Mouse (Mus musculus) ES-Bruce4 (cell line): ENCODE measurements around the gene Cltb. TPM values are rescaled to one million over a fixed set of nuclear protein-coding genes. Genes with fewer than 3 reads are reported as not detected.

Experiments
- H3K27ac ChIP-seq: 2 replicates; pipeline ENCODE4 v1.5.1; 2012; ENCODE audit warnings: low read length, inconsistent platforms; ENCODE audit not compliant: insufficient read depth
- H3K27me3 ChIP-seq: 2 replicates; pipeline ENCODE4 v1.6.1; 2012; ENCODE audit warnings: mild to moderate bottlenecking, low read length, inconsistent platforms; ENCODE audit not compliant: control insufficient read depth, poor library complexity, insufficient read depth, severe bottlenecking
- H3K36me3 ChIP-seq: 2 replicates; pipeline ENCODE4 v1.6.1; 2012; ENCODE audit warnings: inconsistent platforms, mild to moderate bottlenecking, low read length, moderate library complexity; ENCODE audit not compliant: control insufficient read depth, poor library complexity, insufficient read depth, severe bottlenecking
- H3K4me1 ChIP-seq: one replicate; pipeline ENCODE4 v1.8.1; 2011; ENCODE audit warnings: low read length; ENCODE audit not compliant: control insufficient read depth, insufficient read depth
- H3K4me3 ChIP-seq: 2 replicates; pipeline ENCODE4 v1.5.1; 2011; ENCODE audit warnings: low read depth, mild to moderate bottlenecking, low read length
- H3K9ac ChIP-seq: 2 replicates; pipeline ENCODE4 v1.6.1; 2012; ENCODE audit warnings: low read depth, mild to moderate bottlenecking, inconsistent platforms; ENCODE audit not compliant: poor library complexity, severe bottlenecking
- H3K9me3 ChIP-seq: replicated peaks from 2 replicates; pipeline ENCODE4 v1.6.1; 2012; ENCODE audit warnings: mild to moderate bottlenecking, low read length, inconsistent platforms; ENCODE audit not compliant: control insufficient read depth, poor library complexity, insufficient read depth, severe bottlenecking
- CTCF ChIP-seq: IDR thresholded peaks from one replicate; pipeline ENCODE4 v1.8.1; 2011; ENCODE audit warnings: low read depth, low read length
- EP300 ChIP-seq: IDR thresholded peaks from 2 replicates; pipeline ENCODE4 v1.6.1; 2011; ENCODE audit warnings: low read depth, low read length; ENCODE audit not compliant: insufficient read depth
- POLR2A ChIP-seq: IDR thresholded peaks from one replicate; pipeline ENCODE4 v1.8.1; 2011; ENCODE audit warnings: low read length; ENCODE audit not compliant: insufficient read depth
- polyA plus RNA-seq: library from polyadenylated mRNA; stranded (reverse); fragments of >200 nt; gene quantifications from 2 replicates; pipeline ENCODE4 v1.2.4, GENCODE M21; 2011; ENCODE audit warnings: low read depth; ENCODE audit not compliant: missing spikeins, insufficient read depth, insufficient read length

The Cltb gene
- polyA plus RNA-seq, 1 experiment = 27.5 TPM

DNA sequence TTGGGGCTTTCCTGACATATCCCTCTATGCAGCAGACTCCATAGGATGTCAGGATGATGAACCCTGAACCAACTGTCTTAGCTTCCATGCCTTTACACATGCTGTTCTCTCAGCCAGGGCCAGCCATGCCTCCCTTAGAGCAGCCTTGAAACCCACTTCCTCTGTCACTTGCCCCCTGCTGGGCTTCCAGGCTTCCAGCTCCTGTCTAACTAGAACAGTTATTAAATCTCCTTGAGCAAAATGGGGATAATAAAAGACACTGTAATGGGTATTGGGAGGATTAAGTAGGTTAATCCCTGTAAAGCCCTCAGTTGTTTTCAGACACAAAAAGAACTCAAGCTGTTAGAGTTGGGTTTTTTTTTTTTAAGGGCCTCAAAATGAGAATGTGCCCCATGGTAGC, 7.6 kb downstream of the Cltb start:
- Histone ChIP-seq H3K27me3 (no peaks in the 10 kb centered on the region), H3K4me1 (peaks cover 10% of the 10 kb centered on the region), H3K27ac (no peak overlapping the region), H3K4me3 (no peak overlapping the region), H3K36me3 (no peaks in the 10 kb centered on the region), H3K9me3 (no peaks in the 10 kb centered on the region), H3K9ac (no peak overlapping the region)
- TF ChIP-seq POLR2A (no peak), EP300 (no peak)

DNA sequence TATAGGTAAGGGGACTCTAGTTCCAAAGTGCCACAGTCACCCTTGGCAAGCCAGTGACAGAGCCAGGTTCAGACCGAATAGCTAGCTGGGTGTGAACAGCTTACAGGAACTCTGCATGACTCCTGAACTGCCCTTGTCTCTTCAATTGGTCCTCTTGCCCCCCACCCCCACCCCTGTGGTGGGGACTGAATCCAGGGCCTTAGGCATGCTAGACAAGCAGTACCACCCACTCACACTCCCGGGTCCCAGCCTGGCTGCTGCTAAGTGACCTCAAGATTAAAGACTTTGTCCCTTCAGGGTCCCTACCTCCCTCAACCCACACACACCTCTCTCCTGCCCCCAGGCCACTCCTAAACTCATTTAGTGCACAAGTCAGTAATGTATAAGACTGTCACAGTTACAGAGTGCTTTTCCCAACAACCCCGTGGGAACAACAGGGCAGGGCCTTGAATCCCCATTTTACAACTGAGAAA, 8.5 kb downstream of the Cltb start:
- Histone ChIP-seq H3K27me3 (no peaks in the 10 kb centered on the region), H3K4me3 (no peak overlapping the region), H3K9ac (no peak overlapping the region), H3K9me3 (no peaks in the 10 kb centered on the region), H3K36me3 (no peaks in the 10 kb centered on the region), H3K4me1 (peaks cover 10% of the 10 kb centered on the region), H3K27ac (peak overlapping the region; percentile 47)
- no peak for TF ChIP-seq CTCF
- 0 out of 2 replicates have a peak, but pooled peaks have one; percentile 58 for TF ChIP-seq EP300

DNA sequence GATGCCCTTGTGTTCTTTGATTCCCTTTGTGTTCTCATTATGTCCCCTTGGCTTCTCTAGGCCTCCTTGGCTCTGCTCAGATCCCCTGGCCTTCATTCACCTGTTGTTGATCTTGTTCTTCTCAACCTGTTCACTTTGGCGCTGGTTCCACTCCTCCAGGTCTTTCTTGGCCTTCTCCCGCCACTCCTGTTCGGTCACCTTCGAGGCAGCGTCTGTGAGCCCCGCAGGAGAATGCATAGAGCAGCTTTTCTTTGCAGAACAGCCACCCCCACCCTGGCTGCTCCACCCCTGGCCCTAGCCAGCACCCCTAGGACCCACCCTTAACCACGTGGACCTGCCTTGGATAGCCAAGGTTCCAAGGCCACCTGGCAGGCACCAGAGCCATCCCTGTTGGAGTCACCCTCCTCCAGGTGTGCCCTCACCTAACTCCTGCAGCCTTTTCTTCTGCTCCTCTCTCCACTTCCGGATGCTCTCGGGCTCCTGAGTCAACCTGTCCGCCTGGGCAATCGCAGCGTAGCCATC, 12.5 kb downstream of the Cltb start:
- TF ChIP-seq CTCF (no peak), EP300 (no peak), POLR2A (no peak)
- H3K27ac ChIP-seq = no peak overlapping the region
- peaks cover 3% of the 10 kb centered on the region for H3K4me1 ChIP-seq
- no peak overlapping the region for H3K4me3 ChIP-seq
- H3K27me3 ChIP-seq = no peaks in the 10 kb centered on the region
- H3K9ac ChIP-seq = no peak overlapping the region
- no peaks in the 10 kb centered on the region for H3K9me3 ChIP-seq
- no peaks in the 10 kb centered on the region for H3K36me3 ChIP-seq

DNA sequence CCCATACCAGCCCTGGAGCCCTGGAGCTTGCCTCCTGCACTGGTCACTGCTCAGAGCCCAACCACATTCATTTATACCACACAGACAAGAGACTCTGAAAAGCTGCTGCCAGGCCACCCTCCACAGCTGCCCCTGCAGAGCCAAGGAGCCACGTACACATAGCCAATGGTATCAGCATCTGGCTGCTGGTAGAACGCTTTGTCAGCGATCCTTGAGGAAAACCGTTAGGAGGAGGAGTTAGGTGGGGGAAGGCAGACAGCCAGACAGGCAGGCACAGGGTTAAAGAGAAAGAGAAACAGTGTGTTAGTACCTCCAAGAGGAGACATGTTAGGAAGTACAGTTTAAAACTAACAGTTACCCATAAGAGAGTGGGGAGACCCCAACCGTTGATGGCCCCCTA, 14.3 kb downstream of the Cltb start:
- Histone ChIP-seq H3K27ac (no peak overlapping the region), H3K9ac (no peak overlapping the region), H3K9me3 (no peaks in the 10 kb centered on the region), H3K27me3 (no peaks in the 10 kb centered on the region), H3K4me3 (no peak overlapping the region), H3K36me3 (no peaks in the 10 kb centered on the region), H3K4me1 (no peaks in the 10 kb centered on the region)
- TF ChIP-seq POLR2A (no peak), EP300 (no peak), CTCF (no peak)

DNA sequence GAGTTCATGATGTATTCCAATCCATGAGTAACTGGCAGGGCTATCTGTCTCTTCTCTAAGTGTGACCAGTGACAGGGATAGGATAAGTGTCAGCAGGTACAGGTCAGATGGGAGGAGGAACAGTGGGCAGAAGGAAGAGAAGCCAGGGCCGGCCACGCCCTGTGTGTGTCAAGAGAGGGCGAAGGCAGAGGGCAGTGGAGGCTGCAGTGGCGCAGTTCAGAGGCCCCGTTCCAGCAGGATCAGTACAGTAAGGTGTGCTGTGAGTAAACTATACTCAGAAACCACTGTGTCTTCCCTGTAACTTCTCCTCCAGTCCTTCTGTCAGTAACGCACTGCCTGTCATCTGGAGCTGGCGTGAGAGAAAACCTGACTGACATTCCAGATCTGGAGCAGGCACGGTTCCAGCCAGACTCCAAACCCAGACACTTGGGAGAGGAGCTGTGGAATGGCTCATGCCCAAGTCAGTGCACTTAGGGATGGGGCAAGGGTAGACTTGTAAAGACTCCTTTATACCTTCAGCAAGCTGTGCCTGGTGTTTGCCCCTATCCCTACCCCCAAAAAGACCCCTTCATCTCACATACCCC, 14.9 kb downstream of the Cltb start:
- Histone ChIP-seq H3K27me3 (no peaks in the 10 kb centered on the region), H3K36me3 (no peaks in the 10 kb centered on the region), H3K9ac (no peak overlapping the region), H3K4me1 (no peaks in the 10 kb centered on the region), H3K9me3 (no peaks in the 10 kb centered on the region), H3K4me3 (no peak overlapping the region), H3K27ac (no peak overlapping the region)
- TF ChIP-seq EP300 (no peak), CTCF (no peak), POLR2A (no peak)

DNA sequence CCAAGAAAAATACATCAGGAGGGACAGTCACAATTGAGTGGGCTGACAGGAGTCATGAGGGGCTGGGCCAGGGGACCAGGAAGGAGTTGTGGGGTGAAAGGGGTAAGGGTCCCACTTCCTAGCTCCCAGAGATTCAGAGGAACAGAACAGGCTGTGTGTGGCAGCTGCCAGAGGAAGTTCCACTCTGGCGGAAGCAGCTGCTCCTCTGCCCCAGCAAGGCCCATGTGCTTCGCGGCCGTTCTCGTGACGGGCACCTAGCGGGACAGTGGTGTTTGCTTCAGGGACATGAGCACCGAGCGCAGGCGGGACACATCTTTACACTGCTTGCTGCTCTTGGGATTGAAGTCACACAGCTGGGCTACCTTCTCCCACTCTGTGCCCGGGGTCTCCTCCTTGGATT, 17.5 kb downstream of the Cltb start:
- H3K4me3 ChIP-seq = no peak overlapping the region
- TF ChIP-seq POLR2A (no peak), EP300 (no peak), CTCF (no peak)
- H3K27ac ChIP-seq = no peak overlapping the region
- peaks cover under 1% of the 10 kb centered on the region; the same call in 1 of the 2 replicates for H3K36me3 ChIP-seq
- H3K9ac ChIP-seq = no peak overlapping the region
- H3K27me3 ChIP-seq = no peaks in the 10 kb centered on the region
- no peaks in the 10 kb centered on the region for H3K9me3 ChIP-seq
- no peaks in the 10 kb centered on the region for H3K4me1 ChIP-seq
